Mouse (Mus musculus): Measurements from ENCODE around the gene Prdm1.

The Prdm1 gene

GRCm38 (mm10) chr10:44492815-44493525 lies 35.3 kb downstream of the Prdm1 start:
- DNase-seq (ENCODE audit: low spot score in 2 of 2): no peak

GRCm38 (mm10) chr10:44490899-44491422 lies 37.3 kb downstream of the Prdm1 start:
- no peak for DNase-seq (ENCODE audit: low spot score in 2 of 2)

DNA sequence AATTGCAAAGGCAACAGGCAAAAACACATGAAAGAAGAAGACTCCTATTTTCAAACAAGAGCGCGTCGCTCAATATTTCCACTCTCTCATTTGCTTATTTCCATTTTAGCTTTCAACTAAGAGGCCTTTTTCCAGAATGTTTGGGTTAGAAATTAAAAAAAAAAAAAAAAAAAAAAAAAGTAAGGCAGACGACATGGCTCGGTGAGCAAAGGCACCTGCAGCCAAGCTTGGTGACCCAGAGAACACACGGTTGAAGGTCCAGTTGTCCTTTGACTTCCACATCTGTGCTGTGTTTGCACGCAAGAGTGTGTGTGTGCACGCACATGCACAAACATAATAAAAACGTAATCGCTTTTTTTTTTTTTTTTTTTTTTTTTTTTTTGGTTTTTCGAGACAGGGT lies 41.2 kb downstream of the Prdm1 start:
- no peak for DNase-seq (ENCODE audit: low spot score in 2 of 2)

DNA sequence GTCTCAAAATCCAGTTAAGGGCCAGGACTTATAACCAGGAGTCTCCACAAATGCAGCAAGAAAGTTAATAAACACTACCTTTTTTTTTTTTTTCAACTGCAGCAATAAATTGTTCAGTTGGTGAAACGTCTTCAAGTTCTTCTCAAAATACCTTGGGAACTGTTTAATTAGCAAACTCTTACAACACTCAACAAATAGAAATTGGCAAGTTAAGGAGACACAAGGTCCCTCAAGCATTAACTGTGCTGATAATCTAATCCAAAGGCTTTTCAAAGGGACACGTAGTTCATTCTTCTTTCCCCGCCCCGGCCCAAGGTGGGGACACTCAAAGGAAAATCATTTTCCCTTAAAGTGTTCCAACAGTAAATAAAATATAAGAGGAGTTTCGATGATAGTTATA lies 44.2 kb downstream of the Prdm1 start:
- DNase-seq (ENCODE audit: low spot score in 2 of 2): no peak

GRCm38 (mm10) chr10:44483116-44483515 lies 45.2 kb downstream of the Prdm1 start:
- no peak for DNase-seq (ENCODE audit: low spot score in 2 of 2)

DNA sequence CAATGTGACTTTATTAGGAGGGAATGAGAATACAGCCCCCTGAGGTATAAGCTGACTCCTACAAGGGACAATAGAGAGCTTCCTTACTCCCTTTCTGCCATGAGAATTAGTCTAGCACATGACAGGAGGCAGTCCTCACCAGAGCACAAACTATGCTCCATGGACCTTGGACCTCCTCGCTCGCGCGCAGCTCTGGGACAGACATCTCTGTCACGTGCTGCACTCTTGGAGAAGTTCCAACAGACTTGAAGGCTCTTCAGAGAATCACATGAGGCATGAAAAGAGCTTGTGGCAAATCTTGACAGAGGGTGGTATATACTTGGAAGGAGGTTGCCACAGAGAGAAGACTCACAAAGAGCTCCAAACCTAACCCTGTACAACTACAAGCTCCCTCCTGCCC lies 46.9 kb downstream of the Prdm1 start:
- DNase-seq (ENCODE audit: low spot score in 2 of 2): no peak

- no peak for DNase-seq (ENCODE audit: low spot score in 2 of 2)
These were observed 49.0 kb downstream of the Prdm1 start for GRCm38 (mm10) chr10:44479286-44479685.

- DNase-seq (ENCODE audit: low spot score in 2 of 2): no peak
These were observed 50.2 kb downstream of the Prdm1 start for GRCm38 (mm10) chr10:44478091-44478490.

- DNase-seq (ENCODE audit: low spot score in 2 of 2): no peak
These were observed 51.1 kb downstream of the Prdm1 start for GRCm38 (mm10) chr10:44477240-44477639.

DNA sequence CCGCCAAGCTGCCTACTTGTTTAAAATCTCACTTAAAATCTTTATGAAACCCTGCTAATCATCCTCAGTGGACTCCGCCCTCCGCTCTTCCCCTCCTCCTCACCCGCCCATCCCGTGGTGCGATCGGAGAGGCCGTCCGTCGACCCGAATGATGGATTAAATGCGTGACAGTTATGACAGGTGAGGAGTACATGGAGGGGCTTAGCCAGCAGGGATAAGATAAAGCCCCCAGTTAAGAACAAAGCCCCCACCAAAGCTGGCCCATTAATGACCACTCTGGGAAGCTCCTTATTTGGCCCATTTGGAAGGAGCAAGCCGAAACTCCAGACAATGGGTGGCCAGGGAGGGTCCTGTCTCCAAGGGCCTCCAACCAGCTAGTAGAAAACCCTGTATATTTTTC lies 51.8 kb downstream of the Prdm1 start:
- DNase-seq (ENCODE audit: low spot score in 2 of 2): no peak

DNA sequence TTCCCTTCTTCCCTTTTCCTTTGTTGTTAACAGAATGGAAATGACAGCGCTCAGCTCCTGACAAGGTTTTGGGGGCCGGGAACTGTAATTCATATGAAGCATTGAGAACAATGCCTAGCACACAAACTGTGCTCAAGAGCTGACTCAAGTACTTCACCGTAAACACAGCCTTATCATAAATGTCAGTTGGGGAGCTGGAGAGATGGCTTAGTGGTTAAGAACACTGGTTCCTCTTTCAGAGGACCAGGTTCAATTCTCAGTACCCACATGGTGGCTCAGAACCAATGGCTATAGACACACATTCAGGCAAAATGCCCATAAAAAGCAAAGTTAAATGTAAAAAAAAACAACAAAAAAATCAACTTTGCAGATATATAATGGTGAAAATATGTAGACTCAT lies 52.9 kb downstream of the Prdm1 start:
- DNase-seq (ENCODE audit: low spot score in 2 of 2): no peak

- no peak for DNase-seq (ENCODE audit: low spot score in 2 of 2)
These were observed 54.0 kb downstream of the Prdm1 start for GRCm38 (mm10) chr10:44474256-44474655.

DNA sequence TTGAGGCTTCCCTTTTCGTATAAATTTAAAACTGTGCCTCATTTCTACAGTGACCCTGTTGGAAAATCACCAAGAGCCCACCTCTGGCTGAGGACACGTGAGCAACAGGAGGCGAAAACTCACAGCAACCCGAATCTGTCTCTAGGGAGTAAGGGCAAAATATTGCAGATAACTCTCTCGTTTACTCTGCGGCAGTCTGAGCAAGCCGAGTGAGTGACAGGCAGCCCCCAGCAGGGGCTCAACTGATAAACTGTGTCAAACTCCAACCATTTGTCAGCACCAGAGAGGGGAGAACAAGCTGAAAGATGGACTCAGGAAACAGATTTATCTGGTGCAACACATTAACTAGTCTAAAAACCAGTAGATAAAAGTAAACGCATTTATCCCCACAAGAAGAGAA lies 62.7 kb downstream of the Prdm1 start:
- DNase-seq (ENCODE audit: low spot score in 2 of 2): no peak

DNA sequence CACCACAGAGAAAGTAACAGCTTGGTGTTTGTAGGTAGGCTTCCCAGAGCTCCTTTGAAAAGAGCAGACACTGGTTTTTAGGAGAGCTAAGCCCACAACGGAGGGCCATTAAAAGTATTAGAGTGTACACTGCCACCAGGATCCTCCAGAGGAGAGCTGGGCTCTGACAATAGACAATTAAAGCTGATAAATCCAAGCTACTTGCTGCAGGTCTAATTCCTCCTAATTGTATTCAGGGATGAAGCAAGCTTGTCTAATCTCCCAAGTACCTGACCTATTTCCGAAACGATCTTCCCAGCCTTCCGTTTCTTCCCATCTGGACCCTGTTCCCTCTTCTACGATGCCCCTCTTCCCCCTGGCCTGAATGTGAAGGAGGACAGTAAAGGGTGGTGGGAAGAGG lies 63.7 kb downstream of the Prdm1 start:
- DNase-seq (ENCODE audit: low spot score in 2 of 2): no peak

DNA sequence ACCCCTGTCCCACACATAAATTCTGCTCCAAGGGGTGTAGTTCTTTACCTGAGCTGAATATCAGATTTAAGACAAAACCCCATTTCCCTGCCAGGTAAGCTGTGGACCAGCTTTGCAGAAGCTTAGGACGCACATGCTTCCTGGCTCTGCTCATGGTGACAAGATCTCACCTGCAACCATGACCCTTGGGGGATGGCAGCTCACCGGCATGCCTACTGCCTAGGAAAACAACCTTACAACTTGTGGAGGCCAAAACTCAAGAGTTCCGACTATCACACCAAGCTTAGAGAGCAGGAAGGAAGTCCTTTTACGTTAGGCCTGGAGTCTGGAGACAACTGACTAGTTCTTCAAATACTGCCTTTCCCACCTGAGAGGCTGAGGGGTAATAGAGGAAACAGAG lies 64.4 kb downstream of the Prdm1 start:
- DNase-seq (ENCODE audit: low spot score in 2 of 2): no peak

GRCm38 (mm10) chr10:44462351-44462750 lies 66.0 kb downstream of the Prdm1 start:
- no peak for DNase-seq (ENCODE audit: low spot score in 2 of 2)

GRCm38 (mm10) chr10:44461063-44461462 lies 67.2 kb downstream of the Prdm1 start:
- DNase-seq (ENCODE audit: low spot score in 2 of 2): no peak

DNA sequence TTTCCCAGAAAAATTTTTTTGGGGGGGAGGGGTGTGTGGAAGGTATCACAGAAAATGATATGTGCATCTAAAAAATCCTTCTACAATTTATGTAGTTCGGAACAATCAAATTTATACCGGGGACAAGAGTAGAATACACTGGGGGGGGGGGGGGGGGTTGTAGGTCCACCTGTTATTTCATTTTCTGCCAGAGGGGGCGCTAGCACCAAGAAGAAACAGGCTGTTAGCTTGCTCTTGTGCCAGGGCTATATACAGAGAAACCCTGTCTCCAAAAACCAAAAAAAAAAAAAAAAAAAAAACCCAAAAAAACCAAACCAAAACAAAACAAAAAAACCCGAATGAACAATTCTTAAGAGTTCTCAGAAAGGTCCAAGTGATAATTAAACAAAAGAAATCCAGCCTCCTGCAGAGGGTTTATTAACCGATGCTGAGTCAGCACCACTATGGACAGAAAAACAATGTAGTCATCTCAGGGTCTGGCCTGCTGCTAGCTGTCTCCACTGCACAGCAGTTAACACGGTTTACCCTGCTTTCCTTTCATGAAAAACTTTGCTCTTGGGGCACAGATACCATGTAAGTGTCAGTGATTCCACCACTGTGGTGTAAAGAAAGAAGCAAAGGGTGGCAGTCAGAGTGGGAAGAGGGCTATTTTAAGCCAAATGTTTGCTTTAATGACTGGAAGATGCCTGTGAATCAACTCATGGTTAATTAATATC lies 68.0 kb downstream of the Prdm1 start:
- DNase-seq (ENCODE audit: low spot score in 2 of 2): no peak

DNA sequence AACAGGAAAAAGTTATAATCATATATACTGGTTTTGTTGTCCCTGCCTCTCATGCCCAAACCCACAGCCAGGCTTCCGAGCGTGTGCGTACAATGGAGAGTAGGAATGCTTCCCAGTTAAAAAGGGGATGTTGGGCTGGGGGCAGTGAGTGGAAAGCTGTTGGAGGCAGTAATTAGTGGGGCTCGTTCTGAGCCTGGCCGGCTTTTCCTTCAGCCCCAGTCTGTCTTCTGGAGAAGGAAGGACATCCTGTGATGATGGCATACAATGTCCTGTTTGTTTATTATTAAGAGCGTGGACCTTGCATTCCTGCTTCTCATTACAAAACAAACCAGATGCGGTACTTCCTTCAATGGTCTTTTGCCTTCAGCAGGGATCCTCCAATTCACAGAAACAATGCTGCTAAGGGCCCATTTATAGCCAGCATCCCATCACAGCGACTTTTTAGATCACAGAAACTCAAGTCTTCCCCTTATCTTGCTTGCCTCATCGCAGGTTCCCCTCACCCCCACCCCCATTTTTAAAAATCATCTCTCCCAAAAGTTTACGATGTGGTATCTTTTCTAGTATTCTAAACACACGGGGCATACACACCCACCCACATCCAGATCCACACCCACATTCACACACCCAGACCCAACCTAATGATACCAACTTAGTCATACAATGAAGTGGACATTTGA lies 68.8 kb downstream of the Prdm1 start:
- DNase-seq (ENCODE audit: low spot score in 2 of 2): no peak

- DNase-seq (ENCODE audit: low spot score in 2 of 2): peak; percentile 46 to 58
These were observed 69.6 kb downstream of the Prdm1 start for GRCm38 (mm10) chr10:44458534-44459315.

DNA sequence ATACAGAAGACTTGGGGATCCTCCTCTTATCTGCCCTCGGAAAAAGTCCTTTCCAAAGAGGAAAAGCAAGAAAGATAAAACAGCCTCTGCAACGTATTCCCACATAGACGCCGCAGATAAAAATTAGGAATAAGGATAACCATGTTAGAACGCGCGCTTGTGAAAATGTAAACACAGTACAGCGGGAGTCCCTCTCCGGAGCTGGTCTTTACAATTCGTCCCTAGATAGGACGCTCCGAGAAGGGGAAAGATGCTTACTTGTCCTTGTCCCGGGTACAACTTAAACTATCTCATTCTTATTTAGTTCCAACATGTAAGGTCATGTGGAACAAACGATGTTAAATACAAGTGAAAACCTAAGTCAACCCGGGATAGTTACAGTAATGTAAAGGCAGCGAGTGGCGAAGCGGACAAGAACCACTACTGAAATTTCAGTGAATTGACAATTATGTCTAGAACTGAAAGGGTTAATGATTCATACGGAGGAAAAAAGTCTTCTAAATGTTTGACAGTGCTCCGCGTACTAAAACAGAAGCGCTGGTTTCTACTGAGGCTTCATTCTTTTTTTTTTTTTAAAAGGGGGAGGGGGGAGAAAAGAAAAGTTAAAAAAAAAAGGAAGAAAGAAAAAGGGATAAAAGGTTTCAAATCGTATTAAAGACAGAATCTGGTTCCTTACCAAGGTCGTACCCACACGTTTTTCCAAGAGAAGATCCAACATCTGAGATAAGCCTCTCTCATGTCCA lies 70.3 kb downstream of the Prdm1 start:
- no peak for DNase-seq (ENCODE audit: low spot score in 2 of 2)
